Mouse (Mus musculus): ENCODE data around the gene Cnn2. TPM values are rescaled to one million over a fixed set of nuclear protein-coding genes. Genes with fewer than 3 reads are reported as not detected.
A peak's percentile ranks its signal among the peaks of the same experiment; 100 is the strongest.

Cnn2 gene
- polyA plus RNA-seq (2012; rRNA removed) (14.3 and 15.8 TPM in 2 replicates), polyA plus RNA-seq (2014; fragmentation: Nextera tagmentation; extraction: Ambion mirVana) (33.8 and 39.7 TPM in 2 replicates)

DNA sequence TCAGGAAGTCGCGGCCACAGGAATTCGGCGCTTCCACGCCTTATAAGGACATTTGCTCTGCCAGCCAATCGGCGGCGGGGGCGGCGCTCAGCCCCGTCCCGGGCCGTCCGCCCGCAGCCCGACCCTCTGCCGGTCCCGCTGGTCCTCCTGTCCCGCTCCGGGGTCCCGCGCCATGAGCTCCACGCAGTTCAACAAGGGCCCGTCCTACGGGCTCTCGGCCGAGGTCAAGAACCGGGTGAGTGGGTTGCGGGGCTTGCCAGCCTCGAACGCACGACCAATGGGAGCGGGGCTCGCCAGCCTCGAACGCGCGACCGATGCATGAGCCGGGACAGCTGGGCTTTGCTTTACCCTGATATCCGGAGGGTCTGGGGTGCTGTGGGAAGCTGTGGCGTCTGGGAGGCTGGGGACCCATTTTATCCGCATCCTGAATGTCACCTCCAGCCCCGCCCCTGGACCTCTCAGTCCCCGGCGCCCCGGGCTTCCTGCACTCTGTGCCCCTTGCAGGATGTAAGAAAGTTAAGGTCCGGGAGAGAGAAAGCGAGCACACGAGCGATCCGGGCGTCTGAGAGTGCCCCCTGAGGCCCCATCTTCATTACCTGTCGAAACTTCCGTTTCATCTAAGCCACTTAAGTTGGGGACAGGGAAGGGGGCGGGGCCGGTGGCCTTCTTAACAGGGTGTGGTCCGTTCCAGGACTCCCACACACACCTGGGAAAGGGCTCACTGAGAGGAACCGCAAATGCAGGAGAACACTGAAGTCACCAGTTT is at the start of gene Cnn2:
TSS of gene Cnn2 (plus strand) at position 79 of the 766 bp plus-strand sequence.
- ATAC-seq (ENCODE audit: insufficient read depth) (no peak), DNase-seq (ENCODE audit: low read depth in 3 of 3, low spot score in 3 of 3) (no peak)
- Histone ChIP-seq H3K9me3 (ENCODE audit: control insufficient read depth, low read length) (no peaks in the 10 kb centered on the region; the same call in 1 of the 2 replicates), H3K4me2 (ENCODE audit: low read depth) (peak within 1 kb of the TSS; percentile 97), H3K9ac (replicated peaks) (peak within 1 kb of the TSS; percentile 45), H3K4me1 (replicated peaks; ENCODE audit: control insufficient read depth in 2 of 2, insufficient read depth in 2 of 2, low read length in 1 of 2) (peaks cover 26 to 35% of the 10 kb centered on the region in 2 experiments), H3K27ac (no peak within 1 kb of the TSS; the same call in 1 of the 2 replicates), H3K4me3 (ENCODE audit: insufficient read depth in 1 of 2, low read depth in 2 of 2, low read length in 2 of 2) (peak within 1 kb of the TSS; percentile 47 to 57), H3K27me3 (ENCODE audit: control insufficient read depth, insufficient read depth, low read length) (peaks cover 23% of the 10 kb centered on the region), H3K36me3 (replicated peaks; ENCODE audit: control insufficient read depth, insufficient read depth, low read depth) (no peaks in the 10 kb centered on the region)
- WGBS (ENCODE audit: insufficient replicate concordance), result under 1% methylated on average over 59 of the region's 59 CpGs
- TF ChIP-seq EP300 (IDR thresholded peaks at IDR 0.05; ENCODE audit: low read depth) (no peak), CTCF (IDR thresholded peaks at IDR 0.05; ENCODE audit: low read depth) (no peak)

DNA sequence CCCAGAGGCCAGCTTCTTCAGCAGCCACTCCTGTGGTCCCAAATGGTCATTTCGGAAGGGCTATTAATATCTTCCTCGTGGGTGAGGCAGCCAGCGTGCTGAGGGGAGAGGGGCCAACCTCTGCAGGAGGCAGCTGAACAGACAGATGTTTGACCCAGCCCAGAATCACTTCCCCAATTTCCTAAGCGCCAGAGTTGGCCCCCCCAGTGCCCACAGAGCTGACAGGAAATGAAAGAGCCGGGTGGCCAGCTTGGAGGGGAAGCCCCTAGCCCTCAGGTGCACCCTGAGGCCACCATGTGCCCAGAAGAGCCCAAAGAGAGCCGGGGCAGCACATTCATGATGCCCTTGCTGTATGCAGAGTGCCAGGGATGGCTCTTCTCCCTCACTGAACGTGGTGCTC is 47.6 kb upstream of the Cnn2 start:
- no peak overlapping the region for H3K4me3 ChIP-seq (ENCODE audit: insufficient read depth in 1 of 2, low read depth in 2 of 2, low read length in 2 of 2)
- 24% methylated on average over 7 of the region's 7 CpGs for WGBS (ENCODE audit: insufficient replicate concordance)
- ATAC-seq (ENCODE audit: insufficient read depth), result no peak
- no peak overlapping the region for H3K9ac ChIP-seq (replicated peaks)
- H3K36me3 ChIP-seq (replicated peaks; ENCODE audit: control insufficient read depth, insufficient read depth, low read depth), result no peaks in the 10 kb centered on the region
- peaks cover 15 to 33% of the 10 kb centered on the region in 2 experiments for H3K4me1 ChIP-seq (replicated peaks; ENCODE audit: control insufficient read depth in 2 of 2, insufficient read depth in 2 of 2, low read length in 1 of 2)
- no peak overlapping the region for H3K27ac ChIP-seq
- DNase-seq (ENCODE audit: low read depth in 3 of 3, low spot score in 3 of 3), result no peak
- TF ChIP-seq CTCF (IDR thresholded peaks at IDR 0.05; ENCODE audit: low read depth), result no peak
- no peak for TF ChIP-seq EP300 (IDR thresholded peaks at IDR 0.05; ENCODE audit: low read depth)
- no peak overlapping the region for H3K4me2 ChIP-seq (ENCODE audit: low read depth)
- H3K27me3 ChIP-seq (ENCODE audit: control insufficient read depth, insufficient read depth, low read length), result no peaks in the 10 kb centered on the region
- H3K9me3 ChIP-seq (ENCODE audit: control insufficient read depth, low read length), result no peaks in the 10 kb centered on the region

DNA sequence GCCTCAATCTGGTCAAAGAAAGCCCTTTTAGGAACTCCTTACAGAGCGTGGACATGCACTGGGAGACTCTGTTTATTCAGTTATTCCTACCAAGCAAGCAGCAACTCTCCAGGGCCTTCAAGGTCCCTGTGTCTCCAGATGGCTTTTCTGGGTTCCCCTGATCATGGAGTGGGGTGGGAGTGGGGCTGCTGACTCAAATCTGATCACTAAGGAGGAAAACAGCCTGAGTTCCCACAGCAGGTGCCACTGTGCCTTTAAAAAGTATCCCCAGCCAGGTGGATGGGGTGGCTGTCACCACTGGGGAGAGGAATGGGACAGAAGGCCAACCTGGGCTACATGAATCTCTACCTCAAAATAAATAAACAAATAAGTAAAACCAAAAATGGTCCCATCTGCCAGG is 45.4 kb upstream of the Cnn2 start:
- WGBS (ENCODE audit: insufficient replicate concordance), result 68% methylated on average over 1 of the region's 1 CpGs
- H3K36me3 ChIP-seq (replicated peaks; ENCODE audit: control insufficient read depth, insufficient read depth, low read depth), result no peaks in the 10 kb centered on the region
- no peak overlapping the region for H3K9ac ChIP-seq (replicated peaks)
- H3K9me3 ChIP-seq (ENCODE audit: control insufficient read depth, low read length), result no peaks in the 10 kb centered on the region
- no peak overlapping the region; the same call in 1 of the 2 replicates for H3K27ac ChIP-seq
- H3K4me2 ChIP-seq (ENCODE audit: low read depth), result no peak overlapping the region
- DNase-seq (ENCODE audit: low read depth in 3 of 3, low spot score in 3 of 3) (no peak), ATAC-seq (ENCODE audit: insufficient read depth) (no peak)
- no peaks in the 10 kb centered on the region for H3K27me3 ChIP-seq (ENCODE audit: control insufficient read depth, insufficient read depth, low read length)
- no peak overlapping the region for H3K4me3 ChIP-seq (ENCODE audit: insufficient read depth in 1 of 2, low read depth in 2 of 2, low read length in 2 of 2)
- TF ChIP-seq EP300 (IDR thresholded peaks at IDR 0.05; ENCODE audit: low read depth) (no peak), CTCF (IDR thresholded peaks at IDR 0.05; ENCODE audit: low read depth) (no peak)
- peaks cover 28 to 36% of the 10 kb centered on the region in 2 experiments for H3K4me1 ChIP-seq (replicated peaks; ENCODE audit: control insufficient read depth in 2 of 2, insufficient read depth in 2 of 2, low read length in 1 of 2)

DNA sequence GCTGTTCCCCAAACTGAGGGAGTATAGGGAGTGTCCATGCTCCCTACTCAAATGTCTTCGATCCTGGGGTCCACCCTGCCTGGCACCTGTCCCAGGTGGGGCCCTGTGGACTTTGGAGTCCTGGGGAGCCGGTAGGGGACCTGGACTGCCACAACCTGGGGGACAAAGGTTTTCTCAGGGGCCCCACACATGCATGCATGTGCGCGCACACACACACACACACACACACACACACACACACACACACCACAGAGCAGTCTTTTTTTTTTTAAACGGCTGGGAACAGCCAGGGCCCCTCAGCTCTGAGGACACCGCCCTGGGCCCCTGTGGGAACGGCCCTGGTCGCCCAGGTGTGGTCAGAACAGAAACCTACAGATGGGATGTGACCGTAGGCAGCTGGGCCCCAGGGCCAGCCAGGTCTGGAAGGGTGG is 44.9 kb upstream of the Cnn2 start:
- H3K27ac ChIP-seq, result no peak overlapping the region
- WGBS (ENCODE audit: insufficient replicate concordance), result 38% methylated on average over 9 of the region's 9 CpGs
- H3K27me3 ChIP-seq (ENCODE audit: control insufficient read depth, insufficient read depth, low read length), result no peaks in the 10 kb centered on the region
- ATAC-seq (ENCODE audit: insufficient read depth) (no peak), DNase-seq (ENCODE audit: low read depth in 3 of 3, low spot score in 3 of 3) (no peak)
- peaks cover 28 to 34% of the 10 kb centered on the region in 2 experiments for H3K4me1 ChIP-seq (replicated peaks; ENCODE audit: control insufficient read depth in 2 of 2, insufficient read depth in 2 of 2, low read length in 1 of 2)
- H3K36me3 ChIP-seq (replicated peaks; ENCODE audit: control insufficient read depth, insufficient read depth, low read depth), result no peaks in the 10 kb centered on the region
- no peak overlapping the region for H3K9ac ChIP-seq (replicated peaks)
- no peaks in the 10 kb centered on the region for H3K9me3 ChIP-seq (ENCODE audit: control insufficient read depth, low read length)
- TF ChIP-seq EP300 (IDR thresholded peaks at IDR 0.05; ENCODE audit: low read depth) (no peak), CTCF (IDR thresholded peaks at IDR 0.05; ENCODE audit: low read depth) (no peak)
- H3K4me2 ChIP-seq (ENCODE audit: low read depth), result no peak overlapping the region; the same call in 1 of the 2 replicates
- H3K4me3 ChIP-seq (ENCODE audit: insufficient read depth in 1 of 2, low read depth in 2 of 2, low read length in 2 of 2), result no peak overlapping the region

DNA sequence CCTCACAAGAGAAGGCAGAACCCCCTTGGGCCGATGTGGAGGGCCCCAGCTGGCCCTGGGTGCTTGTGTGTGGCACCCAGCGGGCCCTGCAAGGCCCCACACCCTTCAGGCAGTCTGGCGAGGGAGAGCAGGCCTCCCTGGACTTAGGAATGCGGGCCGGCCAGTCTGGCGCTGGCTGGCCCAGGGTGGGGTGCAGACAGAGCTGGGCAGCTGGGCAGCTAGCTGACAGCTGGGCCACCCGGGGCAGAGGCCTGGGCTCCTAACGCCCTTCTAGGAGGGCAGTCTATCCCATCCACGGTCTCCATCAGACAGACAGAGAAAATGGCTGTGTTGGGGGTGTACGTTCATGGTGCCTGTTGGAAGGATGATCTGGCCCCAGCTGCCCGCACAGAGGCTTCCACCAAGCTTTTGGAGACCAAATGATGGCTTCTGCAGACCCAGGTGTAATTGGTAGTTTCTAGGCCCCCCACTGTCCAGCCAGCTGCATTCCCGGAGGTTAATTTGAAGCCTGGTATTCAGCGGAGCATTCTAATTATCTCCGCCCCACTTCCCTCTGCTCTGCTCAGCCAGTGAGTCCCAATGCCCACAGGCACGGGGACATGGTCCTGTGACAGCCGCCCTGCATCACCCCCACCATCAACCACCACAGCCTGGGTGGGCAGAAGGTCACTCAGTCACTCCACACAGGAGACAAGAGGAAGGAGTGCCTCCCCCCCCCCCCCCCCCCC is 42.7 kb upstream of the Cnn2 start:
- Histone ChIP-seq H3K4me1 (replicated peaks; ENCODE audit: control insufficient read depth in 2 of 2, insufficient read depth in 2 of 2, low read length in 1 of 2) (peaks cover 28 to 38% of the 10 kb centered on the region in 2 experiments), H3K4me3 (ENCODE audit: insufficient read depth in 1 of 2, low read depth in 2 of 2, low read length in 2 of 2) (no peak overlapping the region), H3K27me3 (ENCODE audit: control insufficient read depth, insufficient read depth, low read length) (no peaks in the 10 kb centered on the region), H3K36me3 (replicated peaks; ENCODE audit: control insufficient read depth, insufficient read depth, low read depth) (no peaks in the 10 kb centered on the region), H3K27ac (no peak overlapping the region; the same call in 1 of the 2 replicates), H3K4me2 (ENCODE audit: low read depth) (peak overlapping the region; percentile 27), H3K9ac (replicated peaks) (no peak overlapping the region), H3K9me3 (ENCODE audit: control insufficient read depth, low read length) (no peaks in the 10 kb centered on the region)
- DNase-seq (ENCODE audit: low read depth in 3 of 3, low spot score in 3 of 3) (no peak), ATAC-seq (ENCODE audit: insufficient read depth) (no peak)
- no peak for TF ChIP-seq CTCF (IDR thresholded peaks at IDR 0.05; ENCODE audit: low read depth)
- TF ChIP-seq EP300 (IDR thresholded peaks at IDR 0.05; ENCODE audit: low read depth), result no peak
- WGBS (ENCODE audit: insufficient replicate concordance), result 50% methylated on average over 16 of the region's 16 CpGs
